Mouse (Mus musculus): Measurements from ENCODE around the gene Gm49325.
"Not testable (repeated sequence)": the region's sequence is repeated elsewhere in the genome, so short reads cannot be mapped to it uniquely, and the experiment has no call there.

The Gm49325 gene

GRCm38 (mm10) chr10:77687021-77687420 lies 81.0 kb downstream of the Gm49325 start:
- no peak for DNase-seq

GRCm38 (mm10) chr10:77690356-77690807 lies 84.4 kb downstream of the Gm49325 start, which contains the start of gene Gm19402:
Gene Gm19402 (minus strand): TSS chr10:77690757.
- DNase-seq: not testable (repeated sequence)
